Mouse (Mus musculus): ENCODE measurements around the gene Gm10722. TPM values are rescaled to one million over a fixed set of nuclear protein-coding genes. Genes with fewer than 3 reads are reported as not detected.

Gene Gm10722
- not detected in 2 replicates for polyA plus RNA-seq (2012; rRNA removed; ENCODE audit: low replicate concordance)

GRCm38 (mm10) chr9:3000445-3000972 lies at the start of gene Gm10722:
Gene Gm10722 (plus strand): TSS chr9:3000922.

GRCm38 (mm10) chr9:3002794-3003396 lies 2.2 kb downstream of the Gm10722 start, which contains the start of gene Gm11168:
Gene Gm11168 (plus strand): TSS chr9:3003346.

GRCm38 (mm10) chr9:3012733-3013279 lies 12.1 kb downstream of the Gm10722 start, which contains the start of gene Gm10721:
Gene Gm10721 (plus strand): TSS chr9:3013140.

GRCm38 (mm10) chr9:3015354-3015753 lies 14.6 kb downstream of the Gm10722 start, which contains the start of gene Gm10720:
Gene Gm10720 (plus strand): TSS chr9:3015654.

GRCm38 (mm10) chr9:3017108-3017507 lies 16.4 kb downstream of the Gm10722 start, which contains the start of gene Gm10719:
Gene Gm10719 (plus strand): TSS chr9:3017408.

GRCm38 (mm10) chr9:3023312-3023984 lies 22.7 kb downstream of the Gm10722 start, which contains the start of gene Gm10718:
Gene Gm10718 (plus strand): TSS chr9:3023547.

GRCm38 (mm10) chr9:3024912-3025467 lies 24.3 kb downstream of the Gm10722 start, which contains the start of gene Gm10717:
Gene Gm10717 (plus strand): TSS chr9:3025417.

GRCm38 (mm10) chr9:3034299-3034698 lies 33.6 kb downstream of the Gm10722 start, which contains the start of gene Gm17535:
Gene Gm17535 (plus strand): TSS chr9:3034599.

GRCm38 (mm10) chr9:3036577-3036976 lies 35.9 kb downstream of the Gm10722 start, which contains the start of gene Gm10715:
Gene Gm10715 (plus strand): TSS chr9:3036877.

Other genes starting within 250 kb of the Gm10722 start
- not detected in 2 replicates for gene Gm11168, start 2.4 kb downstream of the Gm10722 start, polyA plus RNA-seq (2012; rRNA removed; ENCODE audit: low replicate concordance)
- not detected in 2 replicates for gene Gm10721, start 12.2 kb downstream of the Gm10722 start, polyA plus RNA-seq (2012; rRNA removed; ENCODE audit: low replicate concordance)
- gene Gm10720, start 14.7 kb downstream of the Gm10722 start, polyA plus RNA-seq (2012; rRNA removed; ENCODE audit: low replicate concordance) = not detected in 2 replicates
- gene Gm10719, start 16.5 kb downstream of the Gm10722 start, polyA plus RNA-seq (2012; rRNA removed; ENCODE audit: low replicate concordance) = not detected in 2 replicates
- not detected in 2 replicates for gene Gm10718, start 22.6 kb downstream of the Gm10722 start, polyA plus RNA-seq (2012; rRNA removed; ENCODE audit: low replicate concordance)
- not detected in 2 replicates for gene Gm10717, start 24.5 kb downstream of the Gm10722 start, polyA plus RNA-seq (2012; rRNA removed; ENCODE audit: low replicate concordance)
- not detected in 2 replicates for gene Gm17535, start 33.7 kb downstream of the Gm10722 start, polyA plus RNA-seq (2012; rRNA removed; ENCODE audit: low replicate concordance)
- not detected in 2 replicates for gene Gm10715, start 36.0 kb downstream of the Gm10722 start, polyA plus RNA-seq (2012; rRNA removed; ENCODE audit: low replicate concordance)

All from subcutaneous adipose tissue, adult 2 months (tissue).